Mouse (Mus musculus) gastrocnemius, postnatal 36 days (tissue): Measurements from ENCODE around the gene Hrh2. TPM values are rescaled to one million over a fixed set of nuclear protein-coding genes. Genes with fewer than 3 reads are reported as not detected.

Experiments used
- DNase-seq, 2 experiments: peaks; one replicate each; pipeline ENCODE4 v3.0.0; 2022
- intact Hi-C: fragments of 180-260 bp; cut with DNase I; formaldehyde crosslinking; loops from one replicate; pipeline ENCODE4 v1.15.1; 2025
- total RNA-seq, 2 experiments: library from RNA; stranded (reverse); gene quantifications; 2 replicates each; pipeline ENCODE4 v1.2.3; 2021

Hrh2 gene
- total RNA-seq, 2 experiments from 2014 or later, result 0.10 TPM; not detected in 1

DNA sequence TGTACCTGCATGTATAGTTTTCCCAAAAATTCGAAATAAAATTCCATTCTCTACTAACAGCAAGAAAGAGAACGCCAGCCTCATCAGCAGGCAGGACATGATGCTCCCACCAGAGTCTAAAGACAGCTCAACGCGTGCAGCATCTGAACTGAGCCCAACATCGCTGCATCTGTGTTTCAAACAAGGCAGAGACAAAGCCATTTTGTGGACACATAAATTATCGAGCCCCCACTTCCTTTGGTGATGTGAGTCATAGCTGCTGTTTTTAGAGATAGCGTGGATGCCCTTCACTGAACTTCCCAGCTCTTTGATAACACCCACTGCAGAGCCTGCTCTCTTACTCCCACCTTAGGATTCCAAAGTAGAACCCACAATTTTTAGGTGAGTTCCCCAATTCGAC is 16.5 kb upstream of the Hrh2 start:
- intact Hi-C loops, result no loop called here
- DNase-seq, result no peak

DNA sequence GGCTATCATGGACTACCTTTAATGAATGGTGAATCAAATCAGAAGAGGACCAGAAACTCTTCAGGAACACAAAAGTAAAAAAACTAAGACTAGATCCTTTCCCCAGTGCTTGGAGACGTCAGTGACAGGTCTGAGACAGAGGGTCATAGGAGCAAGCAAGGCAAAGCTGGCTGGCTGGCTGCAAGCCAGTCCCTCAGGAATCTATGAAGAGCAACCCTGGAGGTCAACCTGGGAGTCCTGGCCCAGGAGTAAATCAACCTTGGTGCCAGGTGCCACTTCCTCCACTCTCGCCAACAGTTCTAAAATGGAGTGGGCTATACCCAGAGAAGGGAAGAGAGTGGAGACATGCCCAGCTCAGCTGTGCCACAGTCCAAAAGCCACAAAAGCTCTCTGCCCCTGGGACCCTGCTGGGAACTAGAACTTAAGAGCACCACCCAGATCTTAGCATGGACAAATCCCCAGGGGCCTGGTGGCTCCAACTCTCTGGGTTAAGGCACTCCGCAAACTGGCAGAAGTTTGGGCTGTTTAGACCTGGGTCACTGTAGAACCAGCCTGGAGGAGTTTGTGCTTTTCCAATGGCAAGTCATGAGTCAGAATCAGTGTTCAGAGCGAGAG is 15.4 kb upstream of the Hrh2 start:
- intact Hi-C loops, result no loop called here
- DNase-seq, result no peak

DNA sequence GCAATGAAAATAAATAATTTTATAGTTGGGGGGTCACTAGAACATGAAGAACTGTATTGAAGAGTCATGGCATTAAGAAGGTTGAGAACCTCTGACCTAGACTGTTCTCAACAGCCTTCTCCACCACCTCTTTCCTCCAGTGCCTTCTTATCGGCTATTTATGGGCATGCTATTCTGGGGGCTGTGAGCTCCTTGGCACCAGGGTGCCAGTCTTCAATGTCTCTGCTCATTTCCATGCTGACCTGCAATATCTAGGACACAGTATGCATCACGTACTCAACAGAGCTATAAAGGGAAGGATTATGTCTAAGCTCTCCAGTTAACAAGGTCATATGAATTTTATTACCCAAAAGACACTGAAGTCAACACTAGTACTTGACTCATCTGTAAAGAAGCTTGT is 14.6 kb upstream of the Hrh2 start:
- no peak for DNase-seq
- intact Hi-C loops, result no loop called here

DNA sequence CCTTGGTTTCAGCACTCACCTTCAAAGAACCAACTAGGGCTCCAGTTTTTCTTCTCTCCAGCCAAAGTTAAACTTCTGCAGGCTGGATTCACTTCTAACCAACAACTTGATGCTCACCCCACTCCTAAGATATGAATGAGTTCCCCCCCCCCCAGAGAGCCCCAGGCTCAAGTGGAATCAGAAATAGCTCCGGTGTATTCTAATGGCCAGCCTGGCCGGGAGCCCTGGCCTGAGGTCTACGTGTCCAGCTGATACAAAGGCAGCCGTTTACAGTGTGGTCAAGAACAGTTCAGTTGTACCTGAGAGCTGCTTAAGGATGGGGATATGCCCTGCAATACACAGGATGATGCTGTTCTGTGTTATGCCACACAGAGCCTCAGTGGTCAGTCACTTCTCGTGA is 13.3 kb upstream of the Hrh2 start:
- no peak for DNase-seq
- intact Hi-C loops, result no loop called here

DNA sequence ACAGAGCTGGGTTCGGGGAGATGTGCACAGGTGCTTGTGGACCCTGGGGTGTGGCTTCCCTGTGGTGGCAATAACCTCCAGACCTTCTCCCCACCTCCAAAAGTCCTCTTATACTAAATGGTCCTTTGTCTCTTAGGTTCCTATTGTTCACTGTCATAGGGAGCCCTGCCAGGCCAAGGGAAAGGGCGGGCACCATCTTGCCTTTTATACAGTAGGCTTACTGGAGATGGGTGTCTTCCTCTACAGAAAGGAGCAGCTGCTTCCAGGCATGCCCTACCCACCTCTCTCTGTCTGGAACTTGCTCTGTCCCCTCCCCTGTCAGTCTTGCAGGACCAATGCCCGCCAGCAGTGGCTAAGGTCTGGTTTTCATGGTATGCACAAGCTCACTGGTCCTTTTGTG is 12.0 kb upstream of the Hrh2 start:
- intact Hi-C loops, result no loop called here

DNA sequence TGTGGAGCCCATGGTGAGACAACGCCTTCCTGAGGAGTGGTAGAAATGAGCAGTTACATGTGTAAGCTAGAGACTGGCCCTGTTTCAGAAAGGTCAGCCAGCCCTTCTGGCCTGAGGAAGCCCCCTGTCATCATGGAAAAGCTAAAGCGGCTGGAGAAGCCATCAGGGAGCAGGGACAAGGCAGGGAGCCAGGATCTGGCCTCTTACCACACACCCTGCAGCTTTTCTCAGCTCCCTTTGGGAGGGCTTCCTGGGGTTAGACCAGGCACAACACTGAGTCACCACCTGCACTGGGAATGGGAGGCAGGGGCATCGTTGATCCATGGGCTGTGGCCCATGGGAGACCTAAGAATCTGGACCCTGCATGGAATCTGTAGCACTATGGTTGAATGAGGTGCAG is 11.5 kb upstream of the Hrh2 start:
- peak; percentile 49 to 54 for DNase-seq
- intact Hi-C loops, result no loop called here

More for the DNA sequence above, 12.0 kb upstream of the Hrh2 start:
- DNase-seq, result no peak

DNA sequence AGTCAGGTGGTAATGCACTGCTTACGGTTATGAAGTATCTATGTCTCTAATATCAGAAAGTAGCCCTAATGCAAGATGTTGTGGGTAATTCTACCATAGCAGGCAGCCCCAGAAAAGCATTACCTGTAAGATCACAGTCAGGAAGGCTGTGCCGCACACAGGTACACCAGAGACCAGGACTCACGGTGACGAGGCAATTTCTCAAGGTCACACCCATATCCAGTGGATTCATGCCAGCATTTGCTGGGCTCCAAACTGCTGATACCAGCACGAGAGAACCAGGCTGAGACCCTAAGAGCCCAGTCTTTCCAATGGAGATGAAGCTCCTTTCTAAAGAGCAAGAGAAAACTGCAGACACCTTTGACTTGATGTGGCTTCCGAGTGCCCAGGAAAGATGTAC is 10.6 kb upstream of the Hrh2 start:
- DNase-seq, result no peak

DNA sequence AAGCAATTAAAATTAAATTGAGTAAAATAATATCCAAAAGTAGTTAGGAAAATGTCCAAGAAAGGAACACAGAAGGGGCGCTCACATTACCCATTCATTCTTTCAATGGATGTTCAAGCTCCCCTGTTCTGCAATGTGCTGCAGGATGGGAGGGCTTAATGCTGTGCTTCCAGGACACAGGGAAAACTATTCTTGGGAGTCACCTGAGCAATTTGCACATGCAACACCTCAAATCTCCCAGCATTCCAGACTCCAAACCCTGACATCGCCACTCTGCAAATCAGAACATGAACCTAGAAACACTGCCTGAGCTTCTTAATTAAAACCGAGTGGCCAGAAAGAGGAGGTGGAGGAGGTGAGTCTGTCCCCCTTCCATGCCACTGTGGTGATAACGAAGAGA is 10.0 kb upstream of the Hrh2 start:
- intact Hi-C loops, result no loop called here
- no peak for DNase-seq

More for the DNA sequence above, 10.6 kb upstream of the Hrh2 start:
- intact Hi-C loops, result no loop called here

DNA sequence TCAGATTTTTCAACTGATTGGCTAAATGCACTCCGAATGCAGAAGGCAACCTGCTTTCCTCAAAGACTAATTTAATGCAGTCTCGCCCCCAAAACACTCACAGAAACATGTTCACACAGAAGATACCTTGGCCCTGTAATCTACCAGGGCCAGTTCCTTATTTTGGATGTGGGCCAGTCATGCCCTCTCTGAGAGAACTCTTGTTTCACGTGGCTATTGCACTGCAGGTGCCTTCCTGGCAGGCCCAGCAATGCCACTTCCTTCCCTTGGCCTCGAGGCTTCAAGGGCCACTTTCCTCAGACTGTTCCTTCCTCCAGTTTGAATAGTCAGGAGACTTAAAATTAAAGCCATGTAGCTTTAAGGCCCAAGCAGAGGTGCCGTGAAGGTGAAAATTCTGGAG is 5.5 kb upstream of the Hrh2 start:
- intact Hi-C loops, result no loop called here
- no peak for DNase-seq

DNA sequence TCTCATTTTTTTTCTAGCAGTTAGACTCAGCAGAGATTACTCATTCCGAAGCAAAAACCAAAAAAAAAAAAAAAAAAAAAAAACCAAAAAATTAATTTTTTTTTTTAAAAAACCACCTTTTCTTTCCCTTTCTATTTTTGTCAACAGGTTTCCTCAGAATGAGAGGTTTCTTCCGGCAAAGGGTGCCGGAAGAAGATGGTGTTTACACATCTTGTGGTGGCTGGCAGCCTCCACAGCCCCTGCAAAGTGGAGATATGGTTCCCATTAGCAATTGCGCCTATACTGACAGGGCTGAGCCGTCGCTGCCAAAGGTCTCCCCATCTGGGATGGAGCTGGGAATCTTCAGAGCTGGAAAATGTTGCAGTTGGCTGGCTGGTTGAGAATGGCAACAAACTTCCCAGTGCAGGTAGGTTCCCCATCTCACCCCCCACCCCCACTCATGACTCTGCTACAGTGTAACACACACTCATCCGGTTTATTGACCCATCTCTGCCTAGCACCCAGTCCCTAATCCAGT is 3.7 kb upstream of the Hrh2 start:
- no peak for DNase-seq
- intact Hi-C loops, result no loop called here

DNA sequence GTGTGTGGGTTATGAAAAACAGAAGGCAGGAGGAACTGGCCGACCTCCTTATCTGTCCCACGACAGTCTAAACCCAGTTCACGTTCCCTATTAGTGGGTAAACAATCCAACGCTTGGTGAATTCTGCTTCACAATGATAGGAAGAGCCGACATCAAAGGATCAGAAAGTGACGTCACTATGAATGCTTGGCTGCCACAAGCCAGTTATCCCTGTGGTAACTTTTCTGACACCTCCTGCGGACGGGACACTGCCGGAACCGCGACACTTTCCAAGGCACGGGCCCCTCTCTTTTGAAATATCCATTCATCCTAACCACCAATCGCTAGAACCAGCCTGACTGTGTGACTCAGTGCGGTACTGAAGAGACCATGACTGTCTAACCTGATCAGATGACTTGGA is 2.0 kb upstream of the Hrh2 start:
- intact Hi-C loops, result no loop called here
- no peak for DNase-seq

DNA sequence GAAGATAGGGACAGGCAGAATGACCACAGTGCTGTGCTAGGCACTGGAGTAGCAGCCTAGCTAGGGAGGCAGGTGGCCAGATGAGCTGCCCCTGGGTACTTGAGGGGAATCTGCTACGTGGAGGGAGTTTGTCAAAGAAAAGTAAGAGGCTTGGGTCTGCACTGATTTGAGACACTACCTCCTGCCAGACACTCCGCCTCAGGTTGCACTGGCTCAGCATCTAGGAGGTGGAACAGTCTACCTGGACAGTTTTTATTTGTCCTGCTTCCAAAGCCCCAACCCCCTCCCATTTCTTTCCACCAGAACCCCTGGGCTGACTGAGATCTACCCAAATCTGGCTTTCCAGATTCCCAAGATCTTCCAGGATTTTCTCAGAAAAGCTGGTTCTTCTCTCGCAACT is 748 bp upstream of the Hrh2 start:
- no peak for DNase-seq

DNA sequence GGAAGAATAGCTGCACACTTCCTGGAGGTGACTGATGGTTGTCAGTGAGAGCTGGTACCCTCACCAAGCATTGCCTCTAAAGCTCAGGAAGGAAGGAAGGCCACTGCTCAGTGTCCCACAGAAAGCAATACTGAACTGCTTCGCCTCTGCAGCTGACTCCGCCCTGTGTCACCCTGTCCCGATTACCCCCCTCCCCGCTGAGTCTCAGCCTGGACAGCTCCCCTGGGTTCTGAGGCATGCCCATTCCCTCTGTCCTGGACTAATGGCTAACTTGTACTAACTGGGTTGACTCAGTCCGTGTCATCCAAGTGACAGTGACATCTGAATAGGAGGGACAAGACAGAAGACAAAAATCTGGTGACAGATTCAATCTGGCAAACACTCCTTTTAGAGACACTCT is 1.7 kb downstream of the Hrh2 start:
- no peak for DNase-seq
- intact Hi-C loops, result no loop called here

More for the DNA sequence above, 748 bp upstream of the Hrh2 start:
- intact Hi-C loops, result no loop called here

DNA sequence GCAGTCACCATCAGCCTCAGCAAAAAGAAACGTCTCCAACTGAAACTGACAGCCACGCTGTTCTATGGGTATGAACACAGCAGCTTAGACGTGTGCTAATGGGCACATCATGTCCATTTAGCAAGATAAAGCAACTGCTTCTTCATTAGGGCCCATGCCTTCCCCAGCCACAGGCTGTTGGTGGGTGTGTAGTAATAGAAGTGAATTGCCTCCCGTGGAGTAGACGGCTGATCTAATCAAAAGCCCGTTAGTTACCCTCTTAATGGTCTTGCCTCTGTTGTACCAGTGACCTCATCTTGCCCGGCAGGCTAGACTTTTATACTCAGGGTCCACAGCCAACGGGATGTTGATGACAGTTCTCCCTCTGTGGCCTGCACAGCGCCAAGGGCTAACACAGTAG is 7.1 kb downstream of the Hrh2 start:
- intact Hi-C loops, result no loop called here
- DNase-seq, result no peak

DNA sequence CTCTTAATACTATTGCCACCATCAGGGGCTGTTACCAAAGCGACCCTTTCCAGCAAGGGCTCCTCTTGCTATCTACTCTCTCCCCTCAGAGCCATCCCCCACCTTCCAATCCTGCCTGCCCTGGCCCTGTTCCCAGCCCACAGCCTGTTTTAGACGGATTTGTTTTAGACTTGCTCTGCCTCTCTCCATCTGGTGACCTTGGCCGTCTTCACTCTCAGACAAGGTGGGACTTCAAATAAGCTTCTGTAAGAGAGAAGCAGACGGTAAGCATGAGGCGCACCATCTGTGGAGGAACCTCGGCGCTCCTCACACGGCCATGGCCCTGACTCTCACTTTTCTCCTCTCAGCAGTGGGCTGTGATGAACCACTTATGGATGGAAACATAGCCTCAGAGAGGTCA is 10.5 kb downstream of the Hrh2 start:
- intact Hi-C loops, result no loop called here
- DNase-seq, result no peak

DNA sequence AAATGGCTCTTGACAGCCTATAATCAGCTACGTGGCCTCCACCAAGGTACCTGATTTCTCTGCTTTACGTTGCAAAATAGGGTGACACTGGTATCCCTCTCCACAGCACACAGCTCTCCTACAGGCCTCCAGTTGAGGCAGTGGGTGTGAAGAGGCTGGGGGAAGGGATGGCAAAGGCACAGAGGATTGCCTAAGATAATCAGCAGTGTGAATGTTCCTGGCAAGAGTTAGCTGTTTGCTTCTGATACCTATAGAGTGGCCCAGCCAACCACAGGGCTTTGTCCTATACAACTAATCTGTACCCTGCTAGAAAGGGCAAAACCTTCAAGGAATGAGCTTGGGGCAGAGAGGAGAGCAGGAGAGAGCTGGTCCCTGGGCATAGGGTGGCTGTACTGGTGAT is 11.5 kb downstream of the Hrh2 start:
- intact Hi-C loops, result no loop called here
- no peak for DNase-seq

DNA sequence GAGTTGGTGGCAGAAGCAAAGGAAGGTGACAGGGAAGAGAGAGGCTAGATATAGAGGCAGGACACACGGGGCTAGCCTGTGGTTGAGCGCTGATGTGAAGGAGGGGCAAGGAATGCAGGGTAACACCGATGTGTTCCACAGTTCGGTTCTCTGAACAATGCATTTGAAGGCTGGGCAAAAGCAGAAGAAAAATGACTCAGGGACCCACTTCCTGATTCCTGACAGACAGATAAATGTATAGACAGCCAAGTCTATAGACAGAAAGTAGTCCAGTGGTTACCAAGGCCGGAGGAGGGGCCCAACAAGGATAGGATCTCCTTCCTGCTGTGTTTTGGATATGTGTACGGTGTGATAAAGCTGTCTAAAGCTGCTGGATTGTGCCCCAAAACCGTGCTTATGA is 13.3 kb downstream of the Hrh2 start:
- intact Hi-C loops, result no loop called here
- DNase-seq, result no peak

DNA sequence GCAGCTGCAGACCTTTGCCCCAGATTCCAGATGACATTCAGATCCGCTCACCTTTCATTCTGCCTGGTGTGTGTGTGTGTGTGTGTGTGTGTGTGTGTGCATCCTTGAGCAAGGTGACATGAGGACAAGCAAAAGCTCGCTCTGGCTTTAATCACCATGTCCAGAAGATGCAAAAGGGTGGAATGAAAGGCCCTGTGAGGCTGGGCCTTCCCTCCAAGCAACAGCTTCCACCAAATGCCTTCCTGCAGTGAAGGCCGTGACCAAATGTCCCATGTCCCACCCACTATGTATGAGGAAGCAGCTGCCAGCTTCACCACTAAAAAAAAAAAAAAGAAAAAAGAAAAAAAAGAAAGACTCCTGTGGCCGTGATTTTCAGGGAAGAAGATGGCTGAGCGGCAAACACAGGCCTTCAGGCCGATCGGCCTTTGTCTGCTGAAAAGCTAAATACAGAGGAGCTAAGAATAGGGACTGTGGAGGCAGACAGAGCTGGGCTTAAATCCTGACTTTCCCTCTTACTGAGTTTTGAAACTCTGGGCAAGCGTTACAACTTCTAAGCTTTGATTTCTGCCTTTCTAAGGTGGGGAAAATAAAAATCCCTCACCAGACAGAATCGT is 14.3 kb downstream of the Hrh2 start:
- intact Hi-C loops, result no loop called here
- no peak for DNase-seq

DNA sequence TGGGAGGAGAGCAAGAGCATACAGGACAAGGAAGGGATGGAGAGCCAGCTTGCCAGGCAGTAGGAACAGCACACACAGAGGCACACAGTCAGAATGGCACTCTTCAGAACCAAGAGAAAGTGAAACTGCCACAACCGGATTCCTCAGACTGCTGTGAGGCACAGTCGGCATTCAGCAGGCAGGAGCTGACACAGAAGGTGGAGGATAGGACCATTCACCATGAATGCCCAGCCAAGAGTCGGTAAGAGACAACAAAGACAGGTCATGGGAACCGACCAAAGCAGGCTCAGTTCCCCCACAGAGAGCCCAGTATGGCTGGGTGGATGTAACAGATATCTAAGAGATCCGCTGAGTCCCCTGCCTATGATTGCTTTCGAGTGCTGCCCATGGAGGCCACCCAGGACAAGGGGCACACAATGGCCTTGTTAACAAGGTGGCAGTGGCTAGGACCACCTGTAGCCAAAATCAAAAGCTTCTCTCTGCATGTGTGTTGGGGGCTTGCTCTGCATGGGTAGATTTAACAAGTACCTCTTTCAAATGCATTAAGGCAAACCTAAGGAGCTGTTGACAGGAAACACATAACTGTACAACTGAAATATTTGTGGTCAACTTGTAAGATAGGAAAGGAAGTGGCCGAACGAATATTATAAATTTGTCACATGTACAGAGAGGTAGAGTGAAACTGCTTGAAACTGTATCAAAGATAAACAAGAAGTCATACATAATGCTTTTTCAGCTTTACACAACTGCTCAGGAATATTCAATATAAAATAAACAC is 17.7 kb downstream of the Hrh2 start:
- intact Hi-C loops, result no loop called here
- no peak for DNase-seq

DNA sequence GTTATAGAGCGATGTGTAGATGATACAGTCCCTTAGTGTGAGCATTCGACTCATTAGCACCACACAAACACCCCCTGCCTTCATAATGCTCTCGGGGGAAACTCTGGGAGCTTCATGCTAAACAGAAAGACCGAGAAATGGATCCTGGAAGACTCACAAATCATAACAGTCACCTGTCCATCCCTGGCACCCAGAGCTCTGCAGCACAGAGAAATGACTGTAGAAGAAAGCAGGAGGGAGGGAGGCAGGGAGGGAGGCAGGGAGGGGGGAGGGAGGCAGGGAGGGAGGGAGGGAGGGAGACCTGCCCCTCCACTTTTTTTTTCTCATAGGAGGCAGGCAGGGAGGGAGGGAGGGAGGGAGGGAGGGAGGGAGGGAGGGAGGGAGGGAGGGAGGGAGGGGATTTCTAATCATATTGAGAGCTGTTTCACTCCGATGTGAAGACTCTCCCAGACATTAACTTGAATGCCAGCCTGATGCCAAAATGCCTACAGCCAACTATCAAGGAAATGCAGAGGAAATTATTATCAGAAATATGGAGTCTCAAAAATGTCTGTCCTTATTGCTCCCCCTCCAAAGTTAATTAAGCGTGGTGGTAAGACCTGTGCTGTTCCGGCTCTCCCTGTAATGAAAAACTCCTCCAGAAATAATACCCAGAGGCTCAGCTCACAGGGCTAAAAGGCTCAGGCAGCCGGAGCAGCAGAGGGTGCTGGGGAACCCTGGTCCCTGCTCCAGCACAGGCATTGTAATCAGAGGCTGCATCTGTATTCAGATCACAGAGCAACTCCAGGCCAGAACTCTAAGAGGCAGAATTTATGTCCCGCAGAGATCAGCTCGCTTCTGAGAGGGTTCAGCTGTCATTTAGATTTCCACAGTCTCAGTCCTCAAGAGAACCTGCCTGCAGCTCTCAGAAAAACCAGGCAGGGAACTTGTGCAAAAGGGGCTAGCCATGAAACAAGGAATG is 19.9 kb downstream of the Hrh2 start:
- no peak for DNase-seq
- intact Hi-C loops, result no loop called here

DNA sequence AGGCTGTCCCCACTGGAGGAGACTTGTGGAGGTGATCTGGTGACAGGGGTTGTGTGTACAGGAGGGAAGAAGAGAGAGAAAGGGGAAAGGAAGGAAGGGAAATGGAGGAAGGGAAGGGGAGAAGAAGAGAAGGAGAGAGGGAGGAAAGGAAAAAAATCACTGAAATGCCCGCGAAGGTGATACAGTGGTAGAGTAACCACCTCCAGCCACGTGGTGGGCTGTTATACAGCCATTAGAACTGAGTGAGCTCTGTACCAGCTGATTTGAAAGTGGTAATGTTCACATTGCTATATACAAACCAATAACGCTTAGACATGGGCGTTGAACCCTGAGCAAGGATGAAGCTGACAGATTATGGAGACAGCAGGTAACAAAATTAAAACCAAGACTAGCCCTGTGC is 20.6 kb downstream of the Hrh2 start:
- intact Hi-C loops, result no loop called here
- DNase-seq, result no peak
